Mouse (Mus musculus) small intestine, adult 2 months (tissue): ENCODE data around the gene Uqcrc2.
A peak's percentile ranks its signal among the peaks of the same experiment; 100 is the strongest.

Source experiments
- CTCF ChIP-seq: fragments of 200-500 bp; IDR thresholded peaks from 2 replicates; pipeline ENCODE4 v1.5.1; 2012; ENCODE audit warnings: low read depth, mild to moderate bottlenecking, control low read depth, inconsistent platforms, low read length, moderate library complexity, mixed read lengths; ENCODE audit not compliant: insufficient replicate concordance, insufficient read length; ENCODE audit errors: extremely low read depth
- POLR2A ChIP-seq: fragments of 200-500 bp; IDR thresholded peaks from 2 replicates; pipeline ENCODE4 v1.6.1; 2012; ENCODE audit warnings: low read depth, mild to moderate bottlenecking, control low read depth, inconsistent platforms, low read length, moderate library complexity

DNA sequence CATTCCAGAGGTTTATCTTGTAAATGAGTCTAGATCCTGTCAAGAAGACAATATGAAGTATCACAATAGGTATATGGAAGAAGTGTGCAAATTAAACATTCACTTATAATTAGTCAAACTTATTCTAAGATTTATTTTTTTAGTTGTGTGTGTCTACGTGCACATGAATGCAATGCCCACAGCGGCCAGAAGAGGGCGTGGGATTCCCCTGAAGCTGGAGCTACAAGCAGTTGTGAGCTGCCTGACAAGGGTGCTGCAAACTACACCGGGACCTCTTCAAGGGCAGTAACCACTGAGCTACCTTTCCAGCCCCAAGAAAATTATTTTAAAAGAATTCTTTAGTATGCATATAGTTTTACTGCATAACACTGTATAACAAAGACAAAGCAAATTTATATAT, 55.7 kb downstream of the Uqcrc2 start:
- no peak for TF ChIP-seq POLR2A
- peak; percentile 38; the same call in 1 of the 2 replicates for TF ChIP-seq CTCF
